Mouse (Mus musculus): Measurements from ENCODE around the gene Rab21. TPM values are rescaled to one million over a fixed set of nuclear protein-coding genes. Genes with fewer than 3 reads are reported as not detected.
A peak's percentile ranks its signal among the peaks of the same experiment; 100 is the strongest.

Gene Rab21
- polyA plus RNA-seq, 1 experiment from 2014 or later, result 10.6 TPM

- Histone ChIP-seq H3K4me2 (replicated peaks; ENCODE audit: low read depth, low read length) (peak overlapping the region; percentile 78), H3K4me3 (ENCODE audit: low read depth, low read length) (peak overlapping the region; percentile 81), H3K9me3 (ENCODE audit: control insufficient read depth, low read length) (no peaks in the 10 kb centered on the region), H3K9ac (ENCODE audit: low read depth, low read length) (peak overlapping the region; percentile 87), H3K36me3 (ENCODE audit: control insufficient read depth, insufficient read depth, low read length) (no peaks in the 10 kb centered on the region), H3K27ac (ENCODE audit: low read depth, low read length) (peak overlapping the region; percentile 65), H3K27me3 (ENCODE audit: control insufficient read depth, insufficient read depth, low read length) (no peaks in the 10 kb centered on the region), H3K4me1 (replicated peaks; ENCODE audit: control insufficient read depth, insufficient read depth, low read length) (no peaks in the 10 kb centered on the region)
- 3% methylated on average over 47 of the region's 73 CpGs for WGBS
- ATAC-seq (ENCODE audit: low FRiP score) (peak; percentile 71), DNase-seq (ENCODE audit: low spot score) (peak; percentile 57)
Measured at GRCm38 (mm10) chr10:115314582-115315452, 577 bp downstream of the Rab21 start.

GRCm38 (mm10) chr10:115314287-115314581 is 1.2 kb downstream of the Rab21 start:
- H3K9ac ChIP-seq (ENCODE audit: low read depth, low read length), result peak overlapping the region; percentile 87
- ATAC-seq (ENCODE audit: low FRiP score), result no peak
- H3K4me3 ChIP-seq (ENCODE audit: low read depth, low read length), result peak overlapping the region; percentile 81
- no peak overlapping the region for H3K27ac ChIP-seq (ENCODE audit: low read depth, low read length)
- no peaks in the 10 kb centered on the region for H3K9me3 ChIP-seq (ENCODE audit: control insufficient read depth, low read length)
- no peak for DNase-seq (ENCODE audit: low spot score)
- H3K4me1 ChIP-seq (replicated peaks; ENCODE audit: control insufficient read depth, insufficient read depth, low read length), result no peaks in the 10 kb centered on the region
- no peaks in the 10 kb centered on the region for H3K27me3 ChIP-seq (ENCODE audit: control insufficient read depth, insufficient read depth, low read length)
- WGBS, result 39% methylated on average over 6 of the region's 6 CpGs
- peak overlapping the region; percentile 78 for H3K4me2 ChIP-seq (replicated peaks; ENCODE audit: low read depth, low read length)
- H3K36me3 ChIP-seq (ENCODE audit: control insufficient read depth, insufficient read depth, low read length), result no peaks in the 10 kb centered on the region

- Histone ChIP-seq H3K4me3 (ENCODE audit: low read depth, low read length) (peak overlapping the region; percentile 81), H3K9ac (ENCODE audit: low read depth, low read length) (no peak overlapping the region; the same call in 1 of the 2 replicates), H3K27ac (ENCODE audit: low read depth, low read length) (no peak overlapping the region), H3K4me2 (replicated peaks; ENCODE audit: low read depth, low read length) (peak overlapping the region; percentile 78), H3K9me3 (ENCODE audit: control insufficient read depth, low read length) (no peaks in the 10 kb centered on the region), H3K36me3 (ENCODE audit: control insufficient read depth, insufficient read depth, low read length) (no peaks in the 10 kb centered on the region), H3K4me1 (replicated peaks; ENCODE audit: control insufficient read depth, insufficient read depth, low read length) (no peaks in the 10 kb centered on the region), H3K27me3 (ENCODE audit: control insufficient read depth, insufficient read depth, low read length) (no peaks in the 10 kb centered on the region)
- DNase-seq (ENCODE audit: low spot score), result peak; percentile 5
- no peak for ATAC-seq (ENCODE audit: low FRiP score)
- 82% methylated on average over 14 of the region's 14 CpGs for WGBS
Measured at GRCm38 (mm10) chr10:115313641-115314286, 1.6 kb downstream of the Rab21 start.

- ATAC-seq (ENCODE audit: low FRiP score), result no peak
- Histone ChIP-seq H3K9ac (ENCODE audit: low read depth, low read length) (no peak overlapping the region), H3K36me3 (ENCODE audit: control insufficient read depth, insufficient read depth, low read length) (no peaks in the 10 kb centered on the region), H3K4me2 (replicated peaks; ENCODE audit: low read depth, low read length) (no peak overlapping the region), H3K9me3 (ENCODE audit: control insufficient read depth, low read length) (no peaks in the 10 kb centered on the region), H3K27ac (ENCODE audit: low read depth, low read length) (no peak overlapping the region), H3K27me3 (ENCODE audit: control insufficient read depth, insufficient read depth, low read length) (no peaks in the 10 kb centered on the region), H3K4me1 (replicated peaks; ENCODE audit: control insufficient read depth, insufficient read depth, low read length) (no peaks in the 10 kb centered on the region), H3K4me3 (ENCODE audit: low read depth, low read length) (no peak overlapping the region)
- DNase-seq (ENCODE audit: low spot score), result no peak
- 69% methylated on average over 3 of the region's 3 CpGs for WGBS
Measured at GRCm38 (mm10) chr10:115312732-115313131, 2.7 kb downstream of the Rab21 start.

GRCm38 (mm10) chr10:115312194-115312593 is 3.2 kb downstream of the Rab21 start:
- 89% methylated on average over 5 of the region's 5 CpGs for WGBS
- ATAC-seq (ENCODE audit: low FRiP score), result no peak
- no peak for DNase-seq (ENCODE audit: low spot score)
- H3K4me1 ChIP-seq (replicated peaks; ENCODE audit: control insufficient read depth, insufficient read depth, low read length), result no peaks in the 10 kb centered on the region
- no peaks in the 10 kb centered on the region for H3K27me3 ChIP-seq (ENCODE audit: control insufficient read depth, insufficient read depth, low read length)
- no peak overlapping the region for H3K4me3 ChIP-seq (ENCODE audit: low read depth, low read length)
- no peak overlapping the region for H3K9ac ChIP-seq (ENCODE audit: low read depth, low read length)
- H3K9me3 ChIP-seq (ENCODE audit: control insufficient read depth, low read length), result no peaks in the 10 kb centered on the region
- no peaks in the 10 kb centered on the region for H3K36me3 ChIP-seq (ENCODE audit: control insufficient read depth, insufficient read depth, low read length)
- H3K4me2 ChIP-seq (replicated peaks; ENCODE audit: low read depth, low read length), result no peak overlapping the region
- no peak overlapping the region for H3K27ac ChIP-seq (ENCODE audit: low read depth, low read length)

GRCm38 (mm10) chr10:115311263-115311965 is 4.0 kb downstream of the Rab21 start:
- Histone ChIP-seq H3K27ac (ENCODE audit: low read depth, low read length) (no peak overlapping the region), H3K9me3 (ENCODE audit: control insufficient read depth, low read length) (no peaks in the 10 kb centered on the region), H3K4me2 (replicated peaks; ENCODE audit: low read depth, low read length) (no peak overlapping the region), H3K4me3 (ENCODE audit: low read depth, low read length) (no peak overlapping the region), H3K36me3 (ENCODE audit: control insufficient read depth, insufficient read depth, low read length) (no peaks in the 10 kb centered on the region), H3K9ac (ENCODE audit: low read depth, low read length) (no peak overlapping the region), H3K4me1 (replicated peaks; ENCODE audit: control insufficient read depth, insufficient read depth, low read length) (no peaks in the 10 kb centered on the region), H3K27me3 (ENCODE audit: control insufficient read depth, insufficient read depth, low read length) (no peaks in the 10 kb centered on the region)
- DNase-seq (ENCODE audit: low spot score) (no peak), ATAC-seq (ENCODE audit: low FRiP score) (no peak)
- WGBS, result 92% methylated on average over 14 of the region's 14 CpGs

GRCm38 (mm10) chr10:115309191-115309590 is 6.2 kb downstream of the Rab21 start:
- H3K9ac ChIP-seq (ENCODE audit: low read depth, low read length), result no peak overlapping the region
- WGBS, result 95% methylated on average over 4 of the region's 4 CpGs
- no peaks in the 10 kb centered on the region for H3K4me1 ChIP-seq (replicated peaks; ENCODE audit: control insufficient read depth, insufficient read depth, low read length)
- H3K4me2 ChIP-seq (replicated peaks; ENCODE audit: low read depth, low read length), result no peak overlapping the region
- no peak overlapping the region for H3K4me3 ChIP-seq (ENCODE audit: low read depth, low read length)
- ATAC-seq (ENCODE audit: low FRiP score) (no peak), DNase-seq (ENCODE audit: low spot score) (no peak)
- H3K27me3 ChIP-seq (ENCODE audit: control insufficient read depth, insufficient read depth, low read length), result no peaks in the 10 kb centered on the region
- H3K9me3 ChIP-seq (ENCODE audit: control insufficient read depth, low read length), result no peaks in the 10 kb centered on the region
- no peak overlapping the region for H3K27ac ChIP-seq (ENCODE audit: low read depth, low read length)
- H3K36me3 ChIP-seq (ENCODE audit: control insufficient read depth, insufficient read depth, low read length), result no peaks in the 10 kb centered on the region

GRCm38 (mm10) chr10:115307331-115307875 is 8.0 kb downstream of the Rab21 start:
- 94% methylated on average over 7 of the region's 7 CpGs for WGBS
- no peaks in the 10 kb centered on the region for H3K36me3 ChIP-seq (ENCODE audit: control insufficient read depth, insufficient read depth, low read length)
- H3K27me3 ChIP-seq (ENCODE audit: control insufficient read depth, insufficient read depth, low read length), result no peaks in the 10 kb centered on the region
- H3K9me3 ChIP-seq (ENCODE audit: control insufficient read depth, low read length), result no peaks in the 10 kb centered on the region
- H3K9ac ChIP-seq (ENCODE audit: low read depth, low read length), result no peak overlapping the region
- ATAC-seq (ENCODE audit: low FRiP score) (no peak), DNase-seq (ENCODE audit: low spot score) (no peak)
- no peak overlapping the region for H3K4me2 ChIP-seq (replicated peaks; ENCODE audit: low read depth, low read length)
- H3K4me1 ChIP-seq (replicated peaks; ENCODE audit: control insufficient read depth, insufficient read depth, low read length), result no peaks in the 10 kb centered on the region
- H3K4me3 ChIP-seq (ENCODE audit: low read depth, low read length), result no peak overlapping the region
- H3K27ac ChIP-seq (ENCODE audit: low read depth, low read length), result no peak overlapping the region
